Mouse (Mus musculus): Measurements from ENCODE around the gene Tdp1.

DNA sequence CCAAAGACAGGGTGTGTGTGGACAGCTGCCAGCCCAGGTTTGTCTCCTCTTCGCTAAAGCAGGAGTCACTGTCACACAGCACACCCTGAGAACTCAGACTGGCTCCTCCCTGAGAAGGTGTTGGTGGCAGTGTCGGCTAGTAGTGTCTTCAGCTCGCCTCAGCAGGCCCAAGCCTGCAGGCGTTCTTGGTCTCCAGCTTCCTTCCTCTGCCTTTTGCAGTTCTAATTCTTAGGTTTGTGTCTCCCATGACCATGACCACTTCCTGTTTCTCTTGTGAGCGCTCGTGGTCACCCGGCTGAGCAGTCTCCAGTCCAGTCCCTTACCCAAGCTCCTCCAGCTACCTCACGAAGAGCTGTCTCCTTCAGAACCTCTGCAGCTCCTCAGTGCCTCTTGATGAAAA is 58.1 kb downstream of the Tdp1 start:
- TF ChIP-seq CTCF (IDR thresholded peaks at IDR 0.05; ENCODE audit: low read depth, low read length) (no peak), GATA1 (IDR thresholded peaks at IDR 0.05; ENCODE audit: borderline replicate concordance, low read length) (no peak)

All from G1E (cell line).